Mouse (Mus musculus) adrenal gland, adult (tissue): ENCODE data around the gene Olfr351.

Experiments used
- DNase-seq, 2 experiments: peaks; one replicate each; pipeline ENCODE4 v3.0.0; 2022 to 2023; ENCODE audit warnings: low spot score in 1 of 2; ENCODE audit not compliant: inconsistent age in 2 of 2

The Olfr351 gene

DNA sequence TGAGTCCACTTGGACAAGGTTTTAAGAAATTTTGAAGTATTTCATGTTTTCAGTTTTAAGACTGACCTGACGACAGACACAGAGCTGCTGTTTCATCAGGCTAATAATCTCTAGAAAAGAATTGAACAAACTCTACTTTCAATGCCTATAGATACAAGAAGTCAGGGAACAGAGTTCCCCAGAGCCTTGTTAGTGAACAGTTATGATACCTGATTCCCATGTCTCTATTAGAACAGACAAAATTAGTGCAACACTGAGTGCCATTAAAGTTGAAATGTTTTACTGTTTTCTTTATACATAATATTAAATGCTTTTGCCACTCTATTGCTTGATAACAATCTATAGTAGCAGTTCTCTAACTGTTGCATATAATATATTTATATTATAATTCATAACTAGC, at the start of gene Olfr351:
TSS of gene Olfr351 (minus strand) at position 101 of the 400 bp plus-strand sequence.
- no peak for DNase-seq

DNA sequence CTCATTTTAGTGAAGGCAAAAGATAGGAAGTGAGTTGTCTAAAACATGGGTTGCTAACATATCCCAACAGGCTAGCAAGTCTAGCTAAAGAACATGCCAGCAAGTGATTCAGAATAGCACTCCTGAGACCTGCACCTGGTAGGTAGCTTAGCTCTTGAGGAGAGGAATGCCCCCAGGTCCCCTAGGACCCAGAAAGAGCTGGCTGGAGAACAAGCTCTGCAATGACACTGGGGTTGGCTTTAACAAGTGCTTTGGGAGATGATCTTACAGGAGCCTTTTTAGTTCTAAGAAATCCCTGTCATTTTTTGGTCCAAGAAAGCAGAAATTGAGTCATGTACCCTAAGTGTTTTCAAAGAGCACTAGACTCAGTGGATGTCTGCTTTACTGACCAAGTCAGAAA, 42.9 kb upstream of the Olfr351 start, which contains the start of gene Olfr354:
TSS of gene Olfr354 (plus strand) at position 301 of the 400 bp plus-strand sequence.
- DNase-seq: no peak

- no peak for DNase-seq
Observed at GRCm38 (mm10) chr2:36897114-36897513, 34.7 kb upstream of the Olfr351 start.

DNA sequence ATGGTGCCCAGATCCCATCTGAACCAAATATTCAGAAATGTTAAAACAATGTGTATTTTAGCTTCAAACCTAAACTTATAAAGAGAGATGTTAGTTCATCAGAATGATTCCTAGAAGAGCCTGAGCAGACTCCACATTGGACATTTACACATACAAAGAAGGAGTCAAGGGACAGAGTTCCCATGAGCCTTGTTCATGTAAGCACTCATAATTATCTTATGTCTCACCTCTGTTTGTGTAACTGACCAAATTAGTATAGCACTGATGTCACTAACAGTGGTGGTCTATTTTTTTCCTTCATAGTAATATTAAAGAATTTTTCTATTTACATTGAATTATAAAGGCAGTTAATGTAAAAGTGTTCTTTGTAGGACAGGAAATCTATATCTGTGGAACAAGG, 30.4 kb upstream of the Olfr351 start, which contains the start of gene Olfr353:
TSS of gene Olfr353 (minus strand) at position 101 of the 400 bp plus-strand sequence.
- DNase-seq: no peak

DNA sequence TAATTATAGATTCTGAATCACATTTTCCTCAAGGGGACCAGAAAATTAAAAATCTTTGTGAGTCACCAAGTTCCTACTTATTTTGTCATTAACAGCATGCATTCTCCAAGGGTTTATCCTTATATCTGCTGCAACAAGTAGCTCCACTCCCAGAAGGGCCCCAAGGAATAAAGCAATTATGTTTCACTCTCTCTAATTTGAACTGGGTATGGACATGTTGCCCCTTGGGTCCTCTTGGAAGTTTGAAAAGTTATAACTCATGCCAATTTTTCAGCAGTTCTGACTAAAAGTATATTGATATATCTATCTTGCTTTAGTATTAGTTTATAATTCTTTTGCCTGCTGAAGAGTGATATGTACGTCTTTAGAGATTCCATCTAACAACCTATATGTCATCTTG, 5.7 kb upstream of the Olfr351 start, which contains the start of gene Olfr352:
TSS of gene Olfr352 (plus strand) at position 301 of the 400 bp plus-strand sequence.
- no peak for DNase-seq

DNA sequence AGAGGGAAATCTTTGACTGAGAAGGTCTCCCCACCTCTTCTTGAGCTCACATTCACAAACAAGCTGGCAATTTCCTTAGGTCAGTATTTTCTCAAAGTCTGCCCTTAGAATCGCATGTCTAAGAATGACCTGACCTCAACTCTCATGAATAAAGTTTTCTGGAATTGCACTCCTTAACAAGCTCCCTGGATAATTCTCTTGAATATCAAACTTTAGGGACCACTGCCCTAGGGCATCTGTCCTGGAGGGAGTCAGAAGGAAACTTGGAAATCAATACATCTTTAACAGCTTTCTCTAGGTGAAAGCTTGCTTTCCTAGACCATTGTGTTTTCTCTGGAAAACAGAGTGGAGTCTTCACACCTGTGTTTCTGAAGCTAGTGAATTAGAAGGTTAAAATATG, 16.4 kb downstream of the Olfr351 start, which contains the start of gene Olfr350:
TSS of gene Olfr350 (plus strand) at position 301 of the 400 bp plus-strand sequence.
- no peak for DNase-seq

DNA sequence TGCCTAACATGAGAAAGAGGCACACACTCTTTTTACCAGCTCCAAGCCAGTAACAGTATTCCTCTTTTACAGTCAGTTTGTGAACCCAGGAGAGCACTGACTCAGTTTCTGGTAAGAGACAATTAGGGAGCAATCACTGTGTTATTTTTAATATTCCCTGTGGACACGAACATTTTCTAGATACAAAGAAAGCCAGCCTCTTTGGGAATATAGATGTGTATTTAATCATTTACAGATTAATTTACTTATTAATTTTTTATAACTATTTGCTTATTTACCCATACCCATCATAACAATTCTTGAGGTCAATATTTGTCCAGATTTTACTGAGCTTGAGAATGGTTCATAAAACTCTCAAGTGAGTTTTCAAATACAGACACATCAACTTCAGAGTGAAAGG, 45.5 kb downstream of the Olfr351 start, which contains the start of gene Olfr3:
TSS of gene Olfr3 (minus strand) at position 101 of the 400 bp plus-strand sequence.
- no peak for DNase-seq
